Mouse (Mus musculus) forebrain, embryonic 14.5 days (tissue): ENCODE results near the gene Als2. TPM values are rescaled to one million over a fixed set of nuclear protein-coding genes. Genes with fewer than 3 reads are reported as not detected.

ENCODE experiments used
- ATAC-seq: fragments of 200-750 bp; cut with Nextera tagmentation; 2 replicates; pipeline ENCODE4 v1.8.0; 2017; ENCODE audit warnings: mild to moderate bottlenecking, moderate library complexity
- DNase-seq: peaks from one replicate; pipeline ENCODE4 v3.0.0-alpha.2; 2015; ENCODE audit warnings: low spot score
- H3K27ac ChIP-seq: fragments of 300-500 bp; sonication (generic); 2 replicates; pipeline ENCODE4 v1.5.1; 2014; ENCODE audit warnings: low read depth, mild to moderate bottlenecking, control low read depth, low read length, moderate library complexity
- H3K27me3 ChIP-seq: fragments of 300-500 bp; sonication (generic); replicated peaks from 2 replicates; pipeline ENCODE4 v1.6.1; 2014; ENCODE audit warnings: low read length, control low read depth, mixed read lengths; ENCODE audit not compliant: control insufficient read depth, insufficient read depth
- H3K36me3 ChIP-seq: fragments of 300-500 bp; sonication (generic); 2 replicates; pipeline ENCODE4 v1.6.1; 2014; ENCODE audit warnings: low read length, control low read depth; ENCODE audit not compliant: control insufficient read depth, insufficient read depth
- H3K4me1 ChIP-seq: fragments of 300-500 bp; sonication (generic); 2 replicates; pipeline ENCODE4 v1.6.1; 2014; ENCODE audit warnings: antibody characterized with exemption, low read length, control low read depth; ENCODE audit not compliant: control insufficient read depth, insufficient read depth
- H3K4me2 ChIP-seq: fragments of 300-500 bp; sonication (generic); 2 replicates; pipeline ENCODE4 v1.6.1; 2014; ENCODE audit warnings: mild to moderate bottlenecking, control low read depth, low read length
- H3K4me3 ChIP-seq: fragments of 300-500 bp; sonication (generic); 2 replicates; pipeline ENCODE4 v1.5.1; 2014; ENCODE audit warnings: low read depth, low read length, control low read depth
- H3K9ac ChIP-seq: fragments of 300-500 bp; sonication (generic); 2 replicates; pipeline ENCODE4 v1.6.1; 2014; ENCODE audit warnings: mild to moderate bottlenecking, low read length, control low read depth, moderate library complexity
- H3K9me3 ChIP-seq: fragments of 300-500 bp; sonication (generic); replicated peaks from 2 replicates; pipeline ENCODE4 v1.6.1; 2016; ENCODE audit warnings: low read length, control low read depth, mixed read lengths; ENCODE audit not compliant: control insufficient read depth
- WGBS: fragments of 180-500 bp; shearing (Covaris S2); extraction: QIAGEN DNeasy Blood & Tissue Kit; methylation state at CpG from one replicate; pipeline ENCODE4 v1.1.7; 2014; 5-methylcytosine and 5-hydroxymethylcytosine counted together
- polyA plus RNA-seq: library from polyadenylated mRNA; unstranded; fragments of >200 nt; fragmentation: Nextera tagmentation; extraction: Ambion mirVana; gene quantifications from 2 replicates; pipeline ENCODE4 v1.2.1, GENCODE M21; 2014

Gene Als2
- polyA plus RNA-seq, 1 experiment from 2014 or later = 10.7 TPM

DNA sequence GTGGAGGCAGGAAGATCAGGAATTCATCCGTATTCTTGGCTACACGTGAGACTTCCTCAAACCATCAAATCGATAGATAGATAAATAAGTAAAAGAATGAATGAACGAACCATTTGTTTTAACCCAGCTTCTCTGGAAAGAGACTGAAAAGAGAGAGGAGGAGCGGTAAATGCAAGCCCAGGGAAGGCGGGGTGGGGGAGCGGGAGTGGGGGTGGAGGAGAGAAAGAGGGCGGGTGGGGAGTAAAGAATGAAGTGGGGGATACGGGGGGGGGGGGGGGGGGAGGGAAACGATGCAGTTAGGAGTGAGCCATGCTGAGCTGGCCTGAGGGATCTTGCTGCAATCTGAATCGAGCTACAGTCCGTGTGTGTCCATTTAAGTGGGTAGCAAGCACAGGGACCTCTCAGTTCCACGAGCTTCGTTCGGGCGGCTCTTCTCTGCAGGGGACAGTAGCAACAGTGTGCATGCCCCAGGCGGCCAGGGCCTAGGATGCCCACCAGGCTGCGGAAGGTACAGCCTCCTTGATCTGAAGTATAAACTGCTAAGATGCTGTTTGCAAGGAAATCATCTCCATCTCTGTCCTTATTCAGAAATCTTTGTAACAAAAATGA lies 16.4 kb upstream of the Als2 start:
- DNase-seq (no peak), ATAC-seq (peak; percentile 42; the same call in 1 of the 2 replicates)
- Histone ChIP-seq H3K4me3 (peak overlapping the region; percentile 18), H3K27ac (no peak overlapping the region), H3K9ac (peak overlapping the region; percentile 41), H3K9me3 (no peaks in the 10 kb centered on the region), H3K4me1 (no peaks in the 10 kb centered on the region), H3K36me3 (no peaks in the 10 kb centered on the region), H3K27me3 (no peaks in the 10 kb centered on the region), H3K4me2 (peak overlapping the region; percentile 45)
- 2% methylated on average over 17 of the region's 18 CpGs for WGBS

DNA sequence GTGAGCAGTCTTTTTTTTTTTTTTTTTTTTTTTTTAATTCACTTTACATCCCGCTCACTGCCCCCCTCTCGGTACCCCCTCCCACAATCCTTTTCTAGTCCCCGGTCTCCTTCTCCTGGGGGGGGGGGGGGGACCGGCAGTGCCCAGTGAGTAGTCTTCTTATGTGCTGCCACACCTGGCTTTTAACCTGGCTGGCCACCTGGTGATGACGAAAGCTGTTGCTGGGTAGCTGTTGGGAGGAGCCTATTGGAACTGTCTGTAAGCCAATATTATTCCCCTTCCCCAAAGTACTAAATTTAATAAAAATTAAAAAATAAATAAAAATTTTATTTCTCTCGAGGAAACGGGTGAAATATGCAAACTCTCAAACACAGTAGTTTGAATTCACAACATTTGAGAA lies 15.7 kb upstream of the Als2 start:
- no peaks in the 10 kb centered on the region for H3K36me3 ChIP-seq
- 0 out of 2 replicates have a peak overlapping the region, but pooled peaks have one; percentile 18 for H3K4me3 ChIP-seq
- 6% methylated on average over 6 of the region's 7 CpGs for WGBS
- DNase-seq = no peak
- no peaks in the 10 kb centered on the region for H3K4me1 ChIP-seq
- H3K27me3 ChIP-seq = no peaks in the 10 kb centered on the region
- H3K4me2 ChIP-seq = peak overlapping the region; percentile 45
- ATAC-seq = no peak
- no peaks in the 10 kb centered on the region for H3K9me3 ChIP-seq
- no peak overlapping the region for H3K27ac ChIP-seq
- no peak overlapping the region for H3K9ac ChIP-seq

- H3K9ac ChIP-seq = no peak overlapping the region
- H3K4me1 ChIP-seq = no peaks in the 10 kb centered on the region
- H3K36me3 ChIP-seq = no peaks in the 10 kb centered on the region
- no peaks in the 10 kb centered on the region for H3K9me3 ChIP-seq
- no peak overlapping the region for H3K4me2 ChIP-seq
- WGBS = 3% methylated on average over 9 of the region's 9 CpGs
- DNase-seq = peak; percentile 58
- no peaks in the 10 kb centered on the region for H3K27me3 ChIP-seq
- no peak; the same call in 1 of the 2 replicates for ATAC-seq
- H3K27ac ChIP-seq = no peak overlapping the region
- H3K4me3 ChIP-seq = no peak overlapping the region
Observed at GRCm38 (mm10) chr1:59247602-59248001, 10.6 kb upstream of the Als2 start.

DNA sequence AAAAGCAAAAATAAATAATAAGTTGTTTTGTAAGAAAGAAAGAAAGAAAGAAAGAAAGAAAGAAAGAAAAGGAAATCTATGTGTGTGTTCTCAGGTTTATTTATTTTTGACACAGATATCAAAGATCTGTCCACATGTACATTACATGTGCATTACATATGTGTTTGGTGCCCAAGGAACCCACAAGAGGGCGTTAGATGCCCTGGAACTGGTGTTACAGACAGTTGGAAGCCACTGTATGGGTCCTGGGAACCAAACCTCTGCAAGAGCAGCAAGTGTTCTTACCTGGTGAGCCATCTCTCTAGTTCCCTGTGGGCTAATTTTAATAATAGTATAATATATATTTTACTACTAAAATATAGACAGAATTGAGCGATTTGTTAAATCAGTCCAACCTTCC lies 6.7 kb upstream of the Als2 start:
- Histone ChIP-seq H3K27me3 (no peaks in the 10 kb centered on the region), H3K36me3 (no peaks in the 10 kb centered on the region), H3K4me3 (no peak overlapping the region), H3K9ac (no peak overlapping the region), H3K4me1 (no peaks in the 10 kb centered on the region), H3K9me3 (no peaks in the 10 kb centered on the region), H3K4me2 (no peak overlapping the region), H3K27ac (no peak overlapping the region)
- ATAC-seq = no peak
- no peak for DNase-seq
- WGBS = 57% methylated on average over 2 of the region's 2 CpGs

DNA sequence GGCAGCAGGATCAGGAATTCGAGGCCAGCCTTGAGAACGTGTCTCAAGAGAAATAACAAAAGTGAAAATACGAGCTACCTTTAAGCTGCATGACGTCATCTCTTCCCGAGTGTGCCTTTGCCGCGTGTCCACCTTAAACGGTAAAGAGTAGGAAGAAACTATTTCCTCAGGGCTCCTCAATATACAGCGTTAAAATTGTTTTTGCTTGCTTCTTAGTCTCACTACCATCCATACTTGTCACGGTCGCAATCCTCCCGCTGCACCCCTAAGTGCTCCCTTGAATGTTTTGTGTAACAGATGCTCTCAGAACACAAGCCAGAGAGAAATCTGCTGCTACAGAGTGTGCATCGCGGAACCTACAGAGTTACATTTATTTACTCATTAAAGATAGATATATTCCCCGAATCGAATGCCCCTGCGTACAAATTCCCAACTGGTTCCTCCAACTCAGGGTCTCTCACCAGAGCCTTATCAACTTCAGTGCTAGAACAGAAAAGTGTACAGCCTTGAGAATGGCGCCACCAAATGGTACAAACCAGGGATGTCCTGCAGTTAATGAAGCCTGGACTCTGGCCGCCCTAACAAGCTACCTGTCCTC lies 682 bp upstream of the Als2 start:
- WGBS = under 1% methylated on average over 19 of the region's 19 CpGs
- peak; percentile 43 for ATAC-seq
- H3K27ac ChIP-seq = no peak overlapping the region

DNA sequence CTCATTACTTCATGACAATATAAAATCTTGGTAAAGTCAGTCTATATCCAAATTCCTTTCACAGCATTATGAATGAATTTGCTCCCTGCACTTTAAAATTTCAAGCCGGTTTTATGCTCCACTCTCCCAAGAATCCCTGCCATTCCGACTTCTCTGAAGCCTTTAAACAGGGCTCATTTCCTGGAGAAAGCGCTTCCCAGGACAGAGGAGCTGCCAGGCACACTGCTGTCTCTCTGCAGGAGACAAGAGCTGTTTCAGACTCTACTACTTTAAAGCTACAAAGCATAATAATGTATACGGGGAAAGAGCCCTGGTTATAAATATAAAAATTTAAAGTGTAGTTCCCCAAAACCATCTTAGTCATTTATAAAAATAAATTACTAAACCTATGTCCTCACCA lies 7.8 kb downstream of the Als2 start:
- H3K27ac ChIP-seq = no peak overlapping the region
- H3K36me3 ChIP-seq = no peaks in the 10 kb centered on the region
- ATAC-seq = no peak
- no peaks in the 10 kb centered on the region for H3K9me3 ChIP-seq
- WGBS = 39% methylated on average over 4 of the region's 4 CpGs
- no peak overlapping the region for H3K9ac ChIP-seq
- DNase-seq = no peak
- no peak overlapping the region for H3K4me2 ChIP-seq
- no peak overlapping the region for H3K4me3 ChIP-seq
- H3K4me1 ChIP-seq = no peaks in the 10 kb centered on the region
- H3K27me3 ChIP-seq = no peaks in the 10 kb centered on the region

More for the DNA sequence above, 682 bp upstream of the Als2 start:
- Histone ChIP-seq H3K4me3 (peak overlapping the region; percentile 77), H3K27me3 (no peaks in the 10 kb centered on the region), H3K9me3 (no peaks in the 10 kb centered on the region), H3K4me2 (peak overlapping the region; percentile 57), H3K9ac (peak overlapping the region; percentile 61), H3K4me1 (0 out of 2 replicates have a peak, but pooled peaks cover 4% of the 10 kb centered on the region), H3K36me3 (no peaks in the 10 kb centered on the region)
- DNase-seq = peak; percentile 76

DNA sequence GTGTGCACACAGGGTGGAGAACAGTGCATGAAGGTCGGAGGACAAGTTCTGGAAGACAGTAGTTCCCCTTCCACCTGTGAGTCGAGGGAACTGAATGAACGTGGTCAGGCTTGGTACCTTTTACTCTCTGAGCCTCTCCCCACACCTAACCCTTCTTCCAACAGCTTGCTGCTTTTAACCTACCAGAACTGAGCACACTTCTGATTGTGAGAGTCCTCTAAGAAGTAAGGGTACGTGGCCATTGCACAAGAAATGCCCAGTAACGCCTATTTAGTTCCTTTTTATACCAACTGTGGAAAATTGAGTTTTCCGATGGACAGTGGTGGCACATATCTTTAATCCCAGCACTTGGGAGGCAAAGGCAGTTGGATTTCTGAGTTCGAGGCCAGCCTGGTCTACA lies 8.5 kb downstream of the Als2 start:
- ATAC-seq = no peak
- no peaks in the 10 kb centered on the region for H3K9me3 ChIP-seq
- H3K27ac ChIP-seq = no peak overlapping the region
- no peaks in the 10 kb centered on the region for H3K4me1 ChIP-seq
- no peaks in the 10 kb centered on the region for H3K27me3 ChIP-seq
- H3K4me3 ChIP-seq = no peak overlapping the region
- H3K4me2 ChIP-seq = no peak overlapping the region
- no peaks in the 10 kb centered on the region for H3K36me3 ChIP-seq
- 89% methylated on average over 7 of the region's 7 CpGs for WGBS
- H3K9ac ChIP-seq = no peak overlapping the region
- no peak for DNase-seq

DNA sequence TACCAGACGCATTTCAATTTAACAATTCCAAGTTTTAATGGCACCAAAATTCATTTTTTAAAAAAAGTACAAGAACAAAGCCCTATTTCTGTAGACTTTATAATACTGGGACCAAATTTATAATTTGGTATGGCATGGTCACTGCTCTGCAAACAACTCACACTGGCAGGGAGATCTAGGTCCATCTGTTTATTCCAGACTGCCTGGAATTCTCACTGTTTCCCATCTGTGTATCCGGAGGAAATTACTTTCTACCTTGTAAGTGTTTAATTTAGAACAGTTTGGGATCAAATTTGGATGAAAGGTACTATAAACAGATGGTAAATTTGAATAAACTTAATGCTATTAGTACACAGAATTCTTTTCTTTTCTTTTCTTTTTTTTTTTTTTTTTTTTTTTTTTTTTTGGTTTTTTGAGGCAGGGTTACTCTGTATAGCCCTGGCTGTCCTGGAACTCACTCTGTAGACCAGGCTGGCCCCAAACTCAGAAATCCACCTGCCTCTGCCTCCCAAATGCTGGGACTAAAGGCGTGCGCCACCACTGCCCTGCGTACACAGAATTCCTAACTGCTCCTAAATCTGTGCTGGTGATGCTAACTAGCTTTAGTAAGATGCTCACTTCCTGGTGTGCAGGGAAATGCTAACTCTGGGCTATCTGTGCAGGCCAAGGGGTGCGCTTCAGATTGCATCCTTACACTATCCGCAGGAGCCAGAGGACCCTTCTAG lies 14.8 kb downstream of the Als2 start:
- Histone ChIP-seq H3K27ac (no peak overlapping the region), H3K4me1 (no peaks in the 10 kb centered on the region), H3K4me3 (no peak overlapping the region), H3K27me3 (no peaks in the 10 kb centered on the region), H3K9ac (no peak overlapping the region), H3K4me2 (no peak overlapping the region), H3K9me3 (no peaks in the 10 kb centered on the region), H3K36me3 (no peaks in the 10 kb centered on the region)
- DNase-seq (peak; percentile 36), ATAC-seq (no peak)
- 92% methylated on average over 7 of the region's 7 CpGs for WGBS

DNA sequence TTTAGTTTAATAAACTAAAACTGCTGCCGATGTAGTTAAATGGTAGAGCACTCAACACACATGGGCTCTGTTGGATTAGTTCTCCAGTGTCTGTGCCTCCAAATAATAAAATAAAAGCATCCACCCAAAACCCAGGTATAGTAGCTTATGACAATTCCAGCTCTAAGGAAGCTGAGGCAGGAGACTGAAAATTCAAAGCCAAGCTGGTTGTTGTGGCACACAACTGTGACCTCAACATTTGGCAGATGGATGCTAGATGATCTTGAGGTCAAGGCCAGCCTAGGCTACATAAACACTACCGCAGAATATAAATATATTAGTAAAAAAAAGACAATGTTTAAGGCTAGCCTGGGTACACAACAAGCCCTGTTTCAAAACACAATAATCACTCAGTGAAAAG lies 15.4 kb downstream of the Als2 start:
- no peaks in the 10 kb centered on the region for H3K27me3 ChIP-seq
- H3K9ac ChIP-seq = no peak overlapping the region
- WGBS = 95% methylated on average over 2 of the region's 2 CpGs
- H3K36me3 ChIP-seq = no peaks in the 10 kb centered on the region
- H3K9me3 ChIP-seq = no peaks in the 10 kb centered on the region
- no peak overlapping the region for H3K27ac ChIP-seq
- ATAC-seq (no peak), DNase-seq (no peak)
- H3K4me2 ChIP-seq = no peak overlapping the region
- no peak overlapping the region for H3K4me3 ChIP-seq
- H3K4me1 ChIP-seq = no peaks in the 10 kb centered on the region
